Mouse (Mus musculus): Measurements from ENCODE around the gene Iqcc.
A peak's percentile ranks its signal among the peaks of the same experiment; 100 is the strongest.

The Iqcc gene

GRCm38 (mm10) chr4:129576863-129577491 lies 41.9 kb downstream of the Iqcc start:
- DNase-seq, result peak; percentile 31

- DNase-seq, result no peak
These were observed 43.6 kb downstream of the Iqcc start for GRCm38 (mm10) chr4:129575171-129575844.

GRCm38 (mm10) chr4:129573430-129573829 lies 45.5 kb downstream of the Iqcc start, which contains the start of gene Lck:
Gene Lck (minus strand): TSS chr4:129573641.
- DNase-seq, result no peak

- no peak for DNase-seq
These were observed 45.9 kb downstream of the Iqcc start for GRCm38 (mm10) chr4:129573093-129573370.

- DNase-seq, result no peak
These were observed 46.4 kb downstream of the Iqcc start for GRCm38 (mm10) chr4:129572236-129573092.

GRCm38 (mm10) chr4:129571551-129572084 lies 47.3 kb downstream of the Iqcc start:
- no peak for DNase-seq

- no peak for DNase-seq
These were observed 48.9 kb downstream of the Iqcc start for GRCm38 (mm10) chr4:129570028-129570427.

GRCm38 (mm10) chr4:129568366-129568765 lies 50.5 kb downstream of the Iqcc start:
- DNase-seq, result no peak

- no peak for DNase-seq
These were observed 53.8 kb downstream of the Iqcc start for GRCm38 (mm10) chr4:129565139-129565538.

Data from cerebellum, adult 11 months (tissue).